Mouse (Mus musculus) kidney, postnatal 14 days (tissue): ENCODE data around the gene Ndufs3.

Experiments
- DNase-seq: peaks from one replicate; pipeline ENCODE4 v3.0.0; 2022; ENCODE audit warnings: mixed read lengths

Ndufs3 gene

GRCm38 (mm10) chr2:90847681-90848050 is 57.0 kb downstream of the Ndufs3 start:
- no peak for DNase-seq

DNA sequence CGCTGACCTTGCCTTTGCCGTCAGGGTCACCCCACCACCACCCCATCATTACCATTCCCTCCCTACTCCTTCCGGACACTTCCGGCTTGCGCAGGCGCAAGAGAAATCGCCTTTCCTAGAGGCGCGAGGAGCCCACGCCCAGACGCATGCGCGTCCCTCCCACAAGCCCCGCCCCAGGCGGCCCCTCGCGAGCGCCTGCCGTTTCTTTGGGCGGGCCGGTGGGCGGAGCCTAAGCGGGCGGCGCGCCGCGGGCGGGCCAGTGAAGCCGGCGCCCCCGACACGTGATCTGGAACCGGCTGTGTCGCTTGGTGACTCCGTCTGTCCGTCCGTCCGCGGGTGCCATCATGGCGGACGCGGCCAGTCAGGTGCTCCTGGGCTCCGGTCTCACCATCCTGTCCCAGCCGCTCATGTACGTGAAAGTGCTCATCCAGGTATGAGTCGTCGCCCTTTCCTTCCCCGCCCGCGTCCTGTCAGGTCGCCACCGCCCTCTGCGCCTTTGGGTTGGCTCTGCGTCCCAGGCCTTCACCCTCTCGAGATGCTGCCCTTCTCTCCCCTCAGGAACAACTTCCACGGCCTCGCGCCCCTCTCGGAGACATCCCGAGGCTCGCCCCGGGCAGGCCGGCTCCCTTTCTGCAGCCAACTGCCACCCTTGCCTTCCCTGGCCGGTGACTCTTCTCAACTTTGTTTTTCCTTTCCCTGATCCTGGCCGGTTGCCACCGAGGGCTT is 57.5 kb downstream of the Ndufs3 start, which contains the start of gene Mtch2:
Mtch2 (plus strand) TSS at position 201 of the 726 bp plus-strand sequence.
- peak; percentile 99 for DNase-seq

DNA sequence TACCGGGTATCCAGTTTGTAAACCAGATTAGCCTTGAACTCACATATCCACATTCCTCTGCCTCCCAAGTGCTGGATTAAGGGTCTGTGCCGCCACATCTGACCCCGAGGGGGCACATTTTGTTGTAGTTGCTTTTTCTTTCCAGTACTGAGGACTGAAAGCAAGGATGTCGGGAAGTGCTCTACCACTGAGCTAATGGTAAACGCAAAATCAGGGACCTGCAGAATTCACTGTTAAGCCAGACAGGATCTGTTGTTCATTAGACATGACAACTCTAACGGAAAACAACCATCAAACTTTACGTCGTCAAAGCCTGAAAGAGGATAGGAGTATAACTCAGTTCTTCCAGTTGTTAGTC is 58.1 kb downstream of the Ndufs3 start:
- DNase-seq: no peak

GRCm38 (mm10) chr2:90846171-90846570 is 58.5 kb downstream of the Ndufs3 start:
- peak; percentile 32 for DNase-seq

DNA sequence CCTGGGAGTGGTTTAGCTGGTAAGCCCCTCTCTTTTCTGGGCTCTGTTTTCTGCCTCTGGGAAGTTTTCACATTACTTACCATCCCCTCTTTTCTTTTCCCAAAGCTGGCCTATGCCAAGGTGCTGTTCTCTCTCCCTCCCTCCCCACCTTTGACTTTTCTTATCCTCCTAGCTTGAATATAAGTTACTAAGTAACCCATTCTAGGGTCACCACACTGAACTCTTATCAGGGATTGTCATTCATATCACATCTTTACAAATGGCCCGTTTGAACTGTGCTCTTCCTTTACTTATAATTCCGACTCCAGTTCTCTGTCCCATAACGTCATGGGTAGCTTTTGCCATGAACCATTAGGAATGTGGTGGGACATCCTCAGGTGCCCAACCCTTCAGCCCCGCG is 59.4 kb downstream of the Ndufs3 start:
- DNase-seq: no peak
